Mouse (Mus musculus) left cerebral cortex, adult 8-10 months (tissue): Measurements from ENCODE around the gene Crocc. TPM values are rescaled to one million over a fixed set of nuclear protein-coding genes. Genes with fewer than 3 reads are reported as not detected.

Source experiments
- DNase-seq, 2 experiments: peaks; one replicate each; pipeline ENCODE4 v3.0.0; 2022; ENCODE audit warnings: low spot score in 2 of 2
- total RNA-seq, 4 experiments: library from RNA; stranded (reverse); gene quantifications; 2 replicates each; pipeline ENCODE4 v1.2.4; 2022

Crocc gene
- 10 to 100 TPM; 44.2 to 69.2 (median 54.3) TPM for total RNA-seq

DNA sequence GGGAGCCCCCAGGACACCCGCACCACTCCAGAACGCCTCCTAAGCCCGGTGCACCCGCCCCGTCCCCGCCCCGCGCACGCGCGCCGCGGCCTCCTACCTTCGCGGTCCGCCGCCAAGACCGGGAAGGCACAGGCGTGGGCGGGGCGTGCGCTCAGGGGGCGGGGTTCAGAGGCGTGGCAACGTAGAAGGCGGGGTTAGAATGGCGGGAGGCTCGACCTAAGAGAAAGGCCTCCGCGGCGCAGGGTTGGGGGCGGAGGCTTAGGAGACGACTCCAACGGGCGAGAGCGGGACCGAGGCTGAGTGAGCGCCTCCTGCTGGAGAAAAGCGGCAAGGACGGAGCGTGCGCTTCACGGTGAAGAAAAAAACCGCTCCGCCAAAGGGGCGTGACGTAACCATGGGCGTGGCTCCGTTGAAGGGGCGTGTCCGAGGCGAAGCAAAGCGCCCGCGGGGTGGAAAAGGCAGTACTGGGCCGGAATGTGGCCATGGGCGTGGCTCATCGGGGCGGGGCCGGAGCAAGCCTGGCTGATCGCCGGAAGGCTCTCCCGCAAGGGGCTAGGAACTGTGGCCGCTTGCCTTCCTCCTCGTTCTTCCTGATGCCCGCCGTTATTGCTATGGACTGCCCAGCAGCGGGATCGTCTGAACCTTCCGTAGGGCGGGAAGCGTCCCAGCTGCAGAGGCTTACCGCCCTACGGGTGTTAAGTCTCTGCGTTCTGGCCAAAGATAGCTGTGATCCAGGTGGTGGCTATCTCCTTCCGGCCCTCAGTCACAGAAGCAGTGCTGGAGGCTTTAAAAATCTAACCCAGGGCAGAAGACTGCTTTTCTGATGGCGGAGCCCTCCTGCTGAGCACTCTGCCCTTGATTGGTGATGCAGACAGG, at the start of gene Crocc:
TSS of gene Crocc (minus strand) at position 125 of the 876 bp plus-strand sequence.
- DNase-seq, result peak; percentile 97 to 98

DNA sequence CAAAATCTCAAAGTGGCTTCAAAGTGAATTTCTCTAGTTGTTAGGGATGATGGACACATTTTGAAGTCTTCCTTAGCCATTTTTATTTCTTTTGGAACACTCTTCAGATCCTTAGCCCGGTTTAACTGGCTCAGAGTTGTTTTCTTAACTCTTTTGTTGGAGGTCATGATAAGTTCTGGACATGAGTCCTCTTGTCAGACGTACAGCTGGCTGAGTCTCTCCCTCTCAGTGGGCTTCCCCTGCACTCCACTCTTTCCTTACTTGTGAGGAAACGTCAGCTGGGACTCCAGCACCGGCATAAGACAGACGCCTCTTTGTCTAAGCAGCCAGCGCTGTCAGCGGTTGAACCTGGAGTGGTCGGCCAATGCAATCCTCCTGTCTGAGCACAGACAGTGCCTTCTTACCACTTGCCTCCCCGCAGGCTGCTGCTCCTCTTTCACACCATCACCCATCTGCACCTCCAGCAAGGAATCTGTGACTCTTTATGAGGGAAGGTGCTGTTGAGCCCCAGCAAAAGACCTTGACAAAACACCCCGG, 47.9 kb upstream of the Crocc start:
- no peak for DNase-seq

DNA sequence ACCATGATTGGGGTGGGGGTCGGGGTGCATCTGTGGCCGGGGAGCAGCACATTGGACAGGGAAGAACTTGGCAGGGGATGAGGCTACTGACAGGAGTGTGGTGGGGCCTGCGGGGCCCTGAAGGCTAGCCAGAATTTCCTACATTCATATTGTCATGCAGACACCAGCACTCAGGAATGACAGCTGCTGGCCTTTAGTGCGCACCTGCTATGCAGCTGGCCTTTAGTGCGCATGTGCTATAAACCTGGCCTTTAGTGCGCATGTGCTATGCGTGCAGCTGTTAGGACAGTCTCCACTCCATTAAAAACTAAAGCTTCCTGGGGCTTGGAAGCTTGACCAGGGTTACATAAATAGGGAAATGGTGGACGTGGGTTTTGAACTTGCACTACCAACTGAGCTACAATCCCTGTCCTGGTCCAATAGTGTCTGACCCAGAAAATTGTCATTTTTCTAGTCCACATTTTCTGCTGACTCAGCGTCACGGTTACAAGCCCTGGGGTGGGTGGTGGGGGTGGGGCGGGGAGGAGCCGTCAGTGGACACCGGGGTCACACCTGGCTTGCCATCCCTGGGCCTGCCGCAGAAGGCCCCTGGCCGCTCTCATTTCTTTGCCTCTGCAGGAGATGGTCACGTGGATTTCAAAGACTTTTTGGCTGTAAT, 46.3 kb upstream of the Crocc start:
- no peak for DNase-seq

DNA sequence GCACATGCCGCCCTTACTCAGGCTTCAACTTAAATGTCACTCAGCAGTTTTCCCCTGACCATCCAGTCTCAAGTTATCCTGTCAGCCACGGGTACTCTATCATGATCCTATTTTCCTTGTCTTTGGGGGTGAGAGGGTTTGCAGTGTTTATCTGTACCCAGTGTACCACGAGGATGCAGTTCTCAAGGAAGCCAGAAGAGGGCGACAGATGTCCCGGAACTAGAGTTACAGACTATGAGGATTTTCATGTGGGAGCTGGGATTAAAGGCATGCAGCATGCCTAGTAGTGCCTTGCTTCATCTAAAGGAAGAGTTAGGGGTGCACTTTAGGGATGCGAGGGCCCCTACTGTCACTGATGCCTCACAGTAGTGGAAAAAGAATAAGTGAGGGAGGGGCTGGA, 41.5 kb upstream of the Crocc start:
- DNase-seq, result no peak

DNA sequence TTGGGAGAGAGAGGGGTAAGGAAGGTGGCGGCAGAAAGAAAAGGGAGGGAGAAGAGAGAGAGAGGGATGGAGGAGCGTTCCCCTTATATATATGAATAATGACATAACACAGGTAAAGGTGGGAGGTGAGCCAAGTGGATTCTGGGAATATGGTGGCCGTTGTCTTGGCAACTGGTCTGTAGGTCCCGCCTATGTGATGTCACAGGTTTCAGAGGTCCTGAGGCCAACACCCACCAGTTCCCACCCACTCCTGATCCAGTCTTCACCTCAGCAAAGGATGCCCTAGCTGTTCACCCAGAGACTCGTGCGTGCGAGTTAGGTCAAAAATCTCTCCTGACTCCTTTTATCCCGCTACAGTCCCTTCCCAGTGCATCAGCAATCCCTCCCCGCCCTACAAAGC, 40.9 kb upstream of the Crocc start:
- no peak for DNase-seq

DNA sequence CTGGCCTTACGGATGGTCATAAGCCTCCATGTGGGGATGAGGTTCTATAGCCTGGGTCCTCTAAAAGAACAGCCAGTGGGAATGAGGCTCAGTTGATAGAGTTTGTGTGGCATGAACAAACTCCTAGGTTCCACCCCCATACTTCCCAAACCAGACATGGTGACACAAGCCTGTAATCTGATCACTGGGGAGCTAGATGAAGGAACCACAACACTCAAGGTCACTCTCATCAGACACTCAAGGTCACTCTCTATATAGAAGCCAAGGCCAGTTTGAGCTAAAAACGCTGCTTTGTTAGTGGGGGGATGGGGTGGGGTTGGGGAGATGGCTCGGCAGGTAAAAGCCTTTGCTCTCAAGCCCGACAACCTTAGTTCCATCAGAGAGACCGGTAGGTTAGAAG, 39.6 kb upstream of the Crocc start:
- DNase-seq, result no peak

DNA sequence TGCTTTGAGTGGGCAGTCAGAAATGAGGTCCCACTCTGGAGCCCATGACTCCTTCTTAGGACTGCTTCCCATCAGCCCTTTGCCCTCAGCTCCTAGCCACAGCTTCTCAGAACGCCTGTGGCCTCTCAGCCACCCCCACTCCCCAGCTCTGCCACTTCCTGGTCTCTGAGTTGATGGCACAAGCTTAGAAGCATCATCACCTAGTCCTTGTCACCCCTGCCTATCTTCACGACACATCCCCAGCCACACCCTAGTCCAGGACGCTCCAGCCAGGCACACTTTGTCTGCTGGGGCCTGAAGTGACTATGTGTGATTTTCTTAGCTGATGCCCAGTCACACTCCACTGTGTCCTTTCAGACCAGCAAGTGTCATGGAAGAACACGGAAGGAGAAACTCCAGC, 38.6 kb upstream of the Crocc start:
- DNase-seq, result no peak

DNA sequence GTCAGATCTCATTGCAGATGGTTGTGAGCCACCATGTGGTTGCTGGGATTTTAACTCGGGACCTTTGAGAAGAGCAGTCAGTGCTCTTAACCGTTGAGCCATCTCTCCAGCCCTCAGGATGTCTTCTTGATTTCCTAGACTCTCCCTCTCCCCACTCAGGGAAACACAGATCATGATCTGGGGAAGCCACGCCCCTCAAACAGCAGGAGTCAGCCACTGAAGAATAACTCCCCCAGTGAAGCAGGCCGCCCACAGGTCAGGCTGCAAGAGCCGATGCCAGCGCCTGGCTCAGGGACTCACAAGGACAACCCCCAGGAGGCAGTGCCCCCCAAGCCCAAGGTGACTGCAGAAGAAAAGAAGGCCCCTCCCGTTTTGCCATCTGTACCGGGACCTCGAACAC, 36.4 kb upstream of the Crocc start:
- DNase-seq, result no peak

DNA sequence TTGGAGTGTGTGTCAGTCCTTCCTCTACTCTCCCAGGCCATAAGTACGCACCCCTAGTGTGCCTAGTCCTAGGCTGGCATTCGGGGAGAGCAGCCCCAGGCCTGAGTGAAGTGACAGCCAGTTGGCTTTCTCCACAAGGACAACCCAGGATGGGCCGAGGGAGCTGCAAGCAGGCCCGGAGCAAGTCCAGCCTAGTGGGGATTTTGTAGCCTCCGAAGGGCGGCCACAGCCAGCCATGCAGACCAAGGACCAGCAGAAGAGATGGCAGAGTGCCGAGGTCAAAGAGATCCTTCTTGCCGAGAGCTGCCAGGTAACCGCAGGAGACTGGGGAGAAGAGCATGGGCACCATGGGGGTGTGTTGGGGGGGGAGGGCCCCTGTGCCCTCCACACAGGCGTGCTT, 34.7 kb upstream of the Crocc start:
- no peak for DNase-seq

DNA sequence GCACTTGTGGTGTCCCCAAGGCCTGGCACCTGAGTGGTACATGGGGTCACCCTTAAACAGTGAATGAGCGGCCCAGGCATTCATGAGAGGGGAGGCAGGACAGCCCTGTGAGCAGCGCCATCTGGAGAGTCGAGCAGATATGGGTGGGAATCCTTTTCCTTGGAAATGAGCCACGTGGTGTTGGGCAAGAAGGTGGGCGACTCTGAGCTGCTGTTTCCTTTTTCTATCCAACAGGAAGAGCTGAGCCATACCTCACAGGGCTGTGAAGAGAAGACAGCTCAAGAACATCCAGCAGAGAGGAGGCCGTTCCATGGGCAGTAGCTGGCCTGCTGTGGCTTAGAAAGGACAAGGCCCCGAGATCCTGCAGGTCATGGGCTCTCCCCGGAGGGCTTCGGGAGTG, 28.4 kb upstream of the Crocc start:
- DNase-seq, result no peak

DNA sequence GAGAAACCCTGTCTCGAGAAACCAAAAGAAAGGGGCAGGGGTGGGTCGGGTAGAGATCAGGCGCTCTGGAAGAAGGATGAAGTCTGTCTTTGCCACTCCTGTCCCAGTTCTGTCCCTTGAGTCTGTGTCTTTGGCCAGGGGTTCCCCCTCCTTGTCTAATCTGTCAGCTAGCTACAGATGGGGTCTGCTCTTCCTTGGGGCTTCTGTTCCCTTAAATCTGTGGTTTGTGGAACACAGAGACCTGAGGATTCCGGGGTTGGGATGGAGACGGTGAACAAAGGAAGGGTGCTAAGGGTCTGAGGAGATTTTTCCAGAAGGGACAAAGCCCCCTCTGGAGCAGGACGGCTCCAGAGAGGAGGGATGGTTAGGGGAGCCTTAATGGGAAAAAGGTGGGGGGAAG, 27.7 kb upstream of the Crocc start, which contains the start of gene Spata21:
TSS of gene Spata21 (plus strand) at position 301 of the 400 bp plus-strand sequence.
- DNase-seq, result no peak

DNA sequence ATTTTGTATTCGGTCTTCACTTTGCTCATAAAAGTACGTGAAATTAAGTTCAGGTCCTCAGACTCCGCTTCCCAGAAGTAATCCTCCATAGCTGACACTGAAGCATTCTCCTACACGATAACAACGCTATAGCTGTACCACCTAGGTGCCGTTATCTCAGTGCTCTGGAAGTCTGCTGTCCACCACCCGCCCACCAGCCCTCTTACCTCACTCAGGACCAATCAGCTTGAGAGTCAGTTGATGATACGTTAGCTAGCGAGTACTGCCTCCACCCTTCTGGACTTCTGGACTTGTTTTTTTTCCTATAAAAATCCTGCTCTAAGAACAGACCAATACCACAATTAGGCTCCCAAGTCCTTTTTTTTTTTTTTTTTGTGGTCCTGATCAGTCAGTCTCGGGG, 26.5 kb upstream of the Crocc start:
- no peak for DNase-seq

DNA sequence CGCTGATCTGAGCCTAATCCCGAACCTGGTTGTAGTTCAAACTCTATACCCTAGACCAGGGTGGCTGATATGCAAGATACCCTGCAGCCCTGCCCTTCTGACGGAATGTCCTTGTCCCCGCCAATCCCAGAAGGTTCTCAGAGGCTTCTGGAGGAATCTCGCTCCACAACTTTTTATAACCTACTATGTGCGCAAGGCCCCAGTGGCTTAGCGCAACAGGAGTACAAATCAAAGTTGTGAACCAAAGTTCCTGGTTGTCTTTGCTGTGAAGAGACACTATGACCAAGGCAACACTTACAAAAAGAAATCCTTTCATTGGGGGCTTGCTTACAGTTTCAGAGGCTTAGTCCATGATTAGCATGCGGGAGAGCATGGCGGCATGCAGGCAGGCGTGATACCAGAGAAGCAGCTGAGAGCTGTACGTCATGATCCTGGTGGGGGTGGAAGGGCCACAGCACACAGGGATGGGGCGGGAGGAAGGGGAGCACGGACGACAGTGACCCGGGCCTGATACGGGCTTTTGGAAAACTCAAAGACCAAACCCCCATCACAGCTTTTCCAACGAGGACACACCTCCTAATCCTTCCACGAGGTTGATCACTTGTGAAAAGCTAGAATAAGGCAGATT, 18.3 kb upstream of the Crocc start:
- no peak for DNase-seq

DNA sequence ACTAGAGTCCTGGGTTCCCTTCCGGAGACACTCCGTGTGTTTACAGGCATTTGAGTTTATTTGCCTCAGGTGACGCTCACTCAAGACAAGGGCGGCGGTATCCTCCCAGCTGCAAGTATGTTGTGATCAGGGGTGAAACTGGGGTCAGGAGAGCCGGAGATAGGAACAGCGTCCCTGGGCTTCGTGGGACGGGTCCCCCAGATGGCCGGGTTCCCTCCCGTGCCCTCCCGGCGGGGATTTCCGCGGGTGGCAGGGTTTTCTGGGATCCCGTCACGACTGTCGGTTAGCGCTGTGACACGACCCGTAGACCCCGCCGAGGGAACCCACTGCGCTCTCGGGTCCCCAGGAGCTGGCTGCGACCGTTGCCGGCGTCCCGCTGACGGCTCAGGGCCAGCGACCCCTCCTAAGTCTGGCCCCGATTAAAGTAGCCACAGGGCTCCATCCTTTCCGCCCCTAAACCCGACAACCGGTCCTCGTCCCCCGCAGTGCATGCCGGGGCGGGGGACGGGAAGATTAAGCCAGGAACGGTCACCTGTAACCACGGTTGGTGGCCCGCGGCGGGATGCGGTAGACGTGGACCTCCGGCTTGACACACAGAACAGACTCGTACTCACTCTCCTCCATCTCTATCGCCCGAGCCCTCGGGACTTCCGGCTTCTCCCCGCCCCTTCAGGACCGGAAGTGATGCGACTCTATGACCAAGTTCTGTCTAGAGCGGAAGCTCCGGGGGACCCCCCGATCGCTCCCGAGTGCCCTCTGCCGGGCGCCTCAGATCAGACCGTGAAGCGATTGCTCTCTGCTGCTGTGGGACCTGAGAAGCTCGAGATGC, 17.5 kb upstream of the Crocc start, which contains the start of gene Necap2:
TSS of gene Necap2 (minus strand) at position 677 of the 829 bp plus-strand sequence.
- DNase-seq, result peak; percentile 88 to 89

DNA sequence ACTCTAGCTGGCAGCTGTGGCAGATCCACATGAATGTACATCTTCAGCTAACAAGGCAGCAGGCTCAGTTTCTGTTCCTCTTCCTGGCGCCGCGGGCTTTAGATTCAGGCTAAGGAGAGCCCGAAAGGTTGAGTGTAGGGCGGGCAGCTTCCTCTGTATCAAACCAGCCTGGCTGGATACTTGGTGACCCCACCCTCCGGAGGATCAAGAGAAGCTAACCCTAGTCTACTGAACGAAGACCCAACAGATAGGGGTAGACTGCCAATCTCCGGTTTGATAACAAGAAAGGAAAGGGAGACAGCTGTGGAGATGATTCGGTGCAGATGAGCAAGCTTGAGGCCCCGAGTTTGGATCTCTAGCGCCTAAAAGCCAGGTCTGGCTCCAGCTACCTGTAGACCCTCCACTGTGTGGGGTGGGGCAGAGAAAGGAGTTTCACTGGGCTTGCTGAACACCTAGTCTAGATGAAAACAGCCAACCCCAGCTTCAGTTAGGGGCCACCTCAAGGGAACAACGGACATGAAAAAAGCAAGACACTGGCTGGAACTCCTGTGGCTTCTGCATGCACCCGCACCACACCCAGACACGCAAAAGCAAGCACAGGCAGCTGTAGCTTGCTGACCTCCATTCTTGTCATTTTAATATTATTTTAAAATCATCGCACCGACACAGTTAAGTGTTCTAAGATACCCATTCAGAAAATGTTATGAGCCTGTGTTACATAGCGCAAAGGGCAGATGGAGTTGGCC, 16.6 kb upstream of the Crocc start:
- no peak for DNase-seq

DNA sequence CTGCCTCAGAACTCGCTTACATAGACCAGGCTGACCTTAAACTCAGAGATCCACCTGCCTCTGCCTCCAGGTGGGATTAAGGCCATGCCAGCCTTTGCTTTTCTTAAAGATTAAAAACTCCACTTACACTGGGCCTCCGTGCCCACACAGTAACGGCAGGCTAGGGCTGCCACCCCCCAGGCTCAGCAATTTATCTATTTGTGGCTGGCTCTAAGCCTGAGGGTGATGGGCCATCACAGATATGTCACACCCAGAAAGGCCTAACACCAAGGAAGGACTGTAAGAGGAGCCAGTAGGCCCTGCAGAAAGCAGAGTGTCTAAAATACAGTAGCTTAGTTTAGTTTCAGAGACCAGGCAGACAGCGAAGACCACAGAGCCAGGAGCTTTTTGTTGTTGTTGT, 13.8 kb upstream of the Crocc start:
- no peak for DNase-seq

DNA sequence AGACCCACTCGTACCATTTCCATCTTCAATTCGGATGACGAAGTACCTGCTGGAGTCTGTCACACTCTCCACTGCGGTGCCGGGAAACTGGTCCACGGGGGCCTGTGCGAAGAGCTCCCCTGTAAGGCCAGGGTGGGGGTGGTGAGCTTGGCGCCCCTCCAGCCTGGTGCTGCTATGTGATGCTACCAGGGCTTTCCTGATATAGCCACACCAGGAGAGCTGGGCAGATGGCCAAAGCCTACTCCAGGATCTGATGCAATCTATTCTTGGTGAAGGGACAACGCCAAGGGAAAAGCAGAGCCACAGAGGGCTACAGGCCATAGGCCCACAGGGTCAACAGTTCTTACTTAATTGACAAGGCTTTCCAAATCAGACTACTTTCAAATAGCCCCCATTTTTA, 13.3 kb upstream of the Crocc start:
- peak in 1 of 2 experiments; percentile 85 for DNase-seq

DNA sequence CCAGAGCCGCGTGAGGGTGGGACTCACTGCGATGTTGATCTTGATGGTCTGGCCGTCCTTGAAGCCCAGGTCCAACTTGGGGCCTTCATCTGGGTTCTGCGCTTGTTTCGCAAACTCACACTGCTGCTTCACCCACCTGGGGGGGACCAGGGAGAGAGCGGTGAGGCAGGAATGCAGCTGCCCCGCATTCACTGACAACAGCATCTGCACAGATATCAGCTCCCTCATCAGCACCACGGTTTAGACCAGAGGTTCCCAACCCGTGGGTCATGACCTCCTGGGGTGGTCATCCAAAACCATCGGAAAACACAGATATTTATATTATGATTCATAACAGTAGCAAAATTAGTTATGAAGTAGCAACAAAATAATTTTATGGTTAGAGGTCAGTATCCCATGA, 12.2 kb upstream of the Crocc start:
- DNase-seq, result no peak

DNA sequence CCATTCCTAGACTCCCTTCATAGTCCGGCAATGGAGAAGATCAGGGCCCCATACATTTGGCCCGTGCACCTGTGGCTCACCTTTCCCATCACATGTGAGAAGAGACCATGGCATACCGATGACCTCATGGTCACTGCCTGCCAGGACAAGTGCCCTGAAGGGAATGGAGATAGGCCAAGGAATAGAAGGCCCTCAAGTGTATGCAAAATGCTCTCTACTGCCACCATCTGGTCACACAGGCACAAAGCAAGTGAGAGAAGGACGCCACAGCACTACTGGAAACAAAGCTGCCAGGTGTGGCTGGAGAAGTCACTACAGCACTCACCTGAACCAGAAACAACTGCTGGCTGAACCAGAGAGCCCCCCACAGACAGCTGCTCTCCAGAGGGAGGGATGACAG, 9.4 kb upstream of the Crocc start:
- DNase-seq, result no peak

DNA sequence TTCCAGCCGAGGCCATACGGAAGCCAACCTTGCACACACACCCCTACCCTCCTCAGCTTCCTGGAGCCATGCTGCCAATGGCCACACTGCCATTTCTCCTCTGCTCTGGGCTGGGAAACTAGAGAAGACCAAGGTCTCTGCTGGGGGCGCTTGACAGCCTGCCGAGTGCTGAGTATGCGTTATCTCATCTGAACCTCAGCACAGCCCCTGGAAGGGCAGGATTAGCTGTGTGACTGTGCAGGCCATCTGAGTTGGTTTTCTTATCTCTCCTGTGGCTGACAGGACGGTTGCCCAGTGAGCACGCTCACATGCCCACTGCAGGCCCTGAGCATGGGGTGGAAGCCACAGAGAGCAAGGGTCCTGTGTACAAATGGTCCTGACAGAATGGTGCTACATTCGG, 8.3 kb upstream of the Crocc start:
- DNase-seq, result no peak
